Mouse (Mus musculus) bone marrow, adult 2 months (tissue): ENCODE data around the gene Rnf185. TPM values are rescaled to one million over a fixed set of nuclear protein-coding genes. Genes with fewer than 3 reads are reported as not detected.
A peak's percentile ranks its signal among the peaks of the same experiment; 100 is the strongest.

Experiments used
- H3K27ac ChIP-seq: fragments of 200-500 bp; 2 replicates; pipeline ENCODE4 v1.5.1; 2012; ENCODE audit warnings: low read depth, mild to moderate bottlenecking, control low read depth, inconsistent platforms, low read length; ENCODE audit not compliant: control insufficient read depth, poor library complexity, insufficient read depth
- H3K4me1 ChIP-seq: fragments of 200-500 bp; 2 replicates; pipeline ENCODE4 v1.6.1; 2011; ENCODE audit warnings: low read length; ENCODE audit not compliant: control insufficient read depth, insufficient read depth
- H3K4me3 ChIP-seq: fragments of 200-500 bp; replicated peaks from 2 replicates; pipeline ENCODE3; 2011; ENCODE audit warnings: mild to moderate bottlenecking, low read depth, low read length, control low read depth; ENCODE audit not compliant: control insufficient read depth
- CTCF ChIP-seq: fragments of 200-500 bp; IDR thresholded peaks from 2 replicates; pipeline ENCODE4 v1.5.1; 2011; ENCODE audit warnings: low read length, control low read depth; ENCODE audit not compliant: control insufficient read depth, insufficient read depth
- POLR2A ChIP-seq: fragments of 200-500 bp; IDR thresholded peaks from 2 replicates; pipeline ENCODE4 v1.6.1; 2011; ENCODE audit warnings: low read depth, mild to moderate bottlenecking, control low read depth, low read length, borderline replicate concordance; ENCODE audit not compliant: control insufficient read depth
- WGBS: fragments of 180-500 bp; shearing (Covaris S2); methylation state at CpG from one replicate; pipeline ENCODE4 v1.1.7; 2018; 5-methylcytosine and 5-hydroxymethylcytosine counted together
- polyA plus RNA-seq: library from polyadenylated mRNA; stranded (reverse); fragments of >200 nt; gene quantifications from 2 replicates; pipeline ENCODE4 v1.2.4, GENCODE M21; 2011; ENCODE audit warnings: low replicate concordance; ENCODE audit not compliant: missing spikeins, insufficient read depth, insufficient read length

The Rnf185 gene
- polyA plus RNA-seq, 1 experiment, result 9.2 TPM

- 29% methylated on average over 7 of the region's 7 CpGs for WGBS
- no peaks in the 10 kb centered on the region for H3K4me1 ChIP-seq
- no peak overlapping the region for H3K27ac ChIP-seq
- TF ChIP-seq POLR2A (no peak), CTCF (no peak)
- H3K4me3 ChIP-seq, result peak overlapping the region; percentile 39
These were observed 80.4 kb downstream of the Rnf185 start for GRCm38 (mm10) chr11:3371599-3372295.

GRCm38 (mm10) chr11:3370928-3371598 lies 81.1 kb downstream of the Rnf185 start:
- WGBS, result 7% methylated on average over 27 of the region's 27 CpGs
- Histone ChIP-seq H3K27ac (no peak overlapping the region), H3K4me1 (no peaks in the 10 kb centered on the region), H3K4me3 (peak overlapping the region; percentile 39)
- TF ChIP-seq CTCF (no peak), POLR2A (no peak)

- no peaks in the 10 kb centered on the region for H3K4me1 ChIP-seq
- WGBS, result 77% methylated on average over 2 of the region's 2 CpGs
- no peak overlapping the region for H3K4me3 ChIP-seq
- TF ChIP-seq POLR2A (no peak), CTCF (no peak)
- no peak overlapping the region for H3K27ac ChIP-seq
These were observed 82.0 kb downstream of the Rnf185 start for GRCm38 (mm10) chr11:3370162-3370561.

- 84% methylated on average over 5 of the region's 5 CpGs for WGBS
- Histone ChIP-seq H3K4me3 (no peak overlapping the region), H3K27ac (no peak overlapping the region), H3K4me1 (no peaks in the 10 kb centered on the region)
- no peak for TF ChIP-seq CTCF
- TF ChIP-seq POLR2A, result no peak
These were observed 82.7 kb downstream of the Rnf185 start for GRCm38 (mm10) chr11:3369449-3369848.

GRCm38 (mm10) chr11:3368983-3369382 lies 83.2 kb downstream of the Rnf185 start:
- 69% methylated on average over 7 of the region's 7 CpGs for WGBS
- H3K4me3 ChIP-seq, result no peak overlapping the region
- H3K4me1 ChIP-seq, result no peaks in the 10 kb centered on the region
- H3K27ac ChIP-seq, result no peak overlapping the region
- TF ChIP-seq CTCF, result no peak
- TF ChIP-seq POLR2A, result no peak

- TF ChIP-seq CTCF, result no peak
- no peak for TF ChIP-seq POLR2A
- no peak overlapping the region for H3K4me3 ChIP-seq
- no peak overlapping the region for H3K27ac ChIP-seq
- 91% methylated on average over 7 of the region's 7 CpGs for WGBS
- no peaks in the 10 kb centered on the region for H3K4me1 ChIP-seq
These were observed 85.8 kb downstream of the Rnf185 start for GRCm38 (mm10) chr11:3366411-3366810.

Other genes with a start within 250 kb of the Rnf185 start
- gene Eif4enif1, start 250.0 kb downstream of the Rnf185 start, polyA plus RNA-seq, result 42.6 and 52.7 TPM in 2 replicates
- 50.8 and 78.5 TPM in 2 replicates for gene Drg1, start 185.9 kb downstream of the Rnf185 start, polyA plus RNA-seq
- gene Patz1, start 163.5 kb downstream of the Rnf185 start, polyA plus RNA-seq, result 33.6 and 53.9 TPM in 2 replicates
- 11.6 and 29.7 TPM in 2 replicates for gene Pik3ip1, start 122.0 kb downstream of the Rnf185 start, polyA plus RNA-seq
- gene Limk2, start 43.2 kb downstream of the Rnf185 start, polyA plus RNA-seq, result 23.9 and 60.1 TPM in 2 replicates
- 0.38 TPM in 1 of 2 replicates, not detected in the other for gene Pla2g3, start 35.9 kb upstream of the Rnf185 start, polyA plus RNA-seq
- 1.2 and 3.3 TPM in 2 replicates for gene Inpp5j, start 52.5 kb upstream of the Rnf185 start, polyA plus RNA-seq
- gene Selenom, start 62.3 kb upstream of the Rnf185 start, polyA plus RNA-seq, result 8.0 and 23.9 TPM in 2 replicates
- gene Smtn, start 88.2 kb upstream of the Rnf185 start, polyA plus RNA-seq, result 28.9 and 54.7 TPM in 2 replicates
- 13.0 and 24.9 TPM in 2 replicates for gene Morc2a, start 196.8 kb upstream of the Rnf185 start, polyA plus RNA-seq